Mouse (Mus musculus) E14TG2a.4 (cell line): ENCODE results near the gene AI837181.

Experiments used
- CTCF ChIP-seq: conservative IDR thresholded peaks from 2 replicates; pipeline ENCODE4 v1.5.1; 2014; ENCODE audit warnings: low read length
- POU5F1 ChIP-seq: IDR thresholded peaks from 2 replicates; pipeline ENCODE4 v1.6.1; 2014; ENCODE audit warnings: low read length, borderline replicate concordance

DNA sequence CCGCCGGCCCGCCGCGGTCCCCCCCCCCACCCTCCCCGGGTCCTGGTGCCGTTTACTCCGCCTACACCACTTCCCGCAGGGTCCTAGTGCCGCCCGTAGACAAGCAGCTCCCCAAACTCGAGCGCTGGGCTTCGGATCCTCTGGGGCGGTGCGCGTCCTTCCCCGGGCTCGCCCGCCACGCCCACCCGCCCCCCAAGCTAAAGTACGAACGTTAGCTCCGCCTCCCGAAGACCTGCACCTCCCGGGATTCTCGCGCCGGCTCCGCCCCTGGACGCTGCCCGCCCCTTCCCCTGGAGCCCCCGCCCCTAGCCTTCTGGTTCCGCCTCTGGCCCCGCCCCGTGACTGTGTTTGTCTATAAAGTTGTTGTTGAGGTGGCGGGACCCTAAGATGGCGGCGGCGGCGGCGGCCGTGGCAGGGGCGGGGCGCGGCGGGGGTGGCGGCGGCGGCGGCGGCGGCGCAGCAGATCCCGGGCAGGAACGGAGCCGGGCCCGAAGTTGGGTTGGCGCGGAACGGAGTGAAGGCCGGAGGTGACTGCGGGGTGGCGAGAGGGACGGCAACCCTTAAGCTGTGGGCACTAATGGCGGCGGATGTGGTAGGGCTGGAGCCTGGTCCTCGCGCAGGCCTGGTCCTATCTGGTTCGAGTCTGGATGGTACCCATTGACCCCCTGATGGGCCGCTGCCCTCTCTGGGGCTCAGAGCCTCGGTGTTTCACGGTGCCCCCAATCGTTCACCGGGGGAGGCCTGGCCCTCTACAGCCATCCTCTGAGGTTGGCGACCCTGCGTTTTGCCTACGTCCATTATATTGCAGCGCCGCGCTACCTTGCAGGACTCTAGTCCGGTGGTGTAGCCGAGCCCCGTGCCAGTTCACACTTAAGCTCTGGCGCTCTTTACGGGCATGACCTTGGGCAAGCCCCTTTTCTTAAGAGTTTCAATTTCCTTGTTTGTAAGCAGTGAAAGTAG, at the start of gene AI837181, which contains the start of gene Drap1:
- TF ChIP-seq CTCF, result no peak
- no peak for TF ChIP-seq POU5F1
